Mouse (Mus musculus) heart, adult 9 months (tissue): Measurements from ENCODE around the gene Psmg1.

Experiments used
- DNase-seq, 2 experiments: peaks; one replicate each; pipeline ENCODE4 v3.0.0; 2022; ENCODE audit warnings: low spot score in 2 of 2

The Psmg1 gene

DNA sequence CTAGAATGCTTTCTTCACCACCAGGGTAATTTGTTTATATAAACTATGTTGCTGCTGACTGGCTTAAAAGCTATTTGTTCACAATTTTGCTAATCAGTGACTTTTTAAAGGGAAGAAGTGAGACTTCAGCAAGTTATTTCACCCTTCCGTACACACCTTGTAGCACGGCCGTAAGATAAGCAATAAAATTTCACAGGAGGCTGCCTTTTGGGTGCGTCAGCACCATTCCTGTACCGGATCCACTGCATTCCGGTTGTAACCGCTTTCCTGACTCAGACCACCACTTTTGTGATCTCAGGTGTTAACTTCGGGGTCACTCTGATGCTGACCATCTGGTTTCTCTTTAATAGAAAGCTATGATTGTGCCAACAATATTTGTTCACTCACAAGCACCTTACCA is 32.7 kb downstream of the Psmg1 start:
- no peak for DNase-seq

DNA sequence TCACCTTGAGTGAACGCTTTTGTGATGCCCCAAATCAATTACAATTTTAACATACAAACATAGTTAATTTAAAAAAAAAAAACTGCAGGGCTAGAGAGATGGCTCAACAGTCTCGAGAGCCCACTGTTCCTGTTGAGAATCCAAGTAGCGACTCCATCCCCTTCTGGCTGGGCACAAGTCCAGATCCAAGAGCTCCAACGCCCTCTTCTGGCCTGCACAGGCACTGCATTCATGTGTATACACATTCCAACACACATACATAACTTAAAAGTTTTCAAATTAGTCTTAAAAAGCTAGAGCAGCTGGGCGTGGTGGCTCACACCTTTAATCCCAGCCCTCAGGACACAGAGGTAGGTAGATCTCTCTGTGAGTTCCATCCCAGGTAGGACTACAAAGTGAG is 34.1 kb downstream of the Psmg1 start:
- DNase-seq = no peak

DNA sequence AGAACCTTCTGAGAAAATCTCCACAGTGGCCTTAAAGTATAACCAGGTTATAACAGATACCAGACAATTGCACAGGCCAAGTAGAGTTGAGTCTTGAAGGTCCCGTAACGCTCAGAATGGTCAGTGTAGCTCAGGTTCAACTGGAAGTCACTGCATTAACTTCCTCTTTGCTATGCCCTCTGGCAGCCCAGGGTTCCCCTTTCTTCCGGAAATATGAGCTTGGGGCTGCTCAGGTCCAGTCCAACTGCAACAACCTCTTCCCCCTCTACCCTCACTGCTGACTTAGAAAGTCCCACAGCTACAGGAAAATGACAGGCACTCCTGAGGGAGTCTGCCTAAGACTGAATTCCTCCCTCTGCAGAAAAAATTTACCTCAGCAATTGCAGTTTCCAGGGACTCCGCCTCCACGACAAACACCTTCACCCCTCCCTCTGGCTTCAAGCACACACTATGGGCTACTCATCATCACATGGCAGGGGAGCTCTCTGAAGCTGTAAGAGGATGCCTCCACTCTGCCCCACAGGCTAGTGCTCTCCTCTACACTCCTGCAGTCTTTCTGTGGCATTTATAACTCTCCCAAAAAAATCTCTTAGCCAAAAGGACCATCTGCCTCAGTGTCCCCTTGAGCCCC is 34.9 kb downstream of the Psmg1 start:
- no peak for DNase-seq

GRCm38 (mm10) chr16:95954341-95954740 is 36.4 kb downstream of the Psmg1 start:
- no peak for DNase-seq

DNA sequence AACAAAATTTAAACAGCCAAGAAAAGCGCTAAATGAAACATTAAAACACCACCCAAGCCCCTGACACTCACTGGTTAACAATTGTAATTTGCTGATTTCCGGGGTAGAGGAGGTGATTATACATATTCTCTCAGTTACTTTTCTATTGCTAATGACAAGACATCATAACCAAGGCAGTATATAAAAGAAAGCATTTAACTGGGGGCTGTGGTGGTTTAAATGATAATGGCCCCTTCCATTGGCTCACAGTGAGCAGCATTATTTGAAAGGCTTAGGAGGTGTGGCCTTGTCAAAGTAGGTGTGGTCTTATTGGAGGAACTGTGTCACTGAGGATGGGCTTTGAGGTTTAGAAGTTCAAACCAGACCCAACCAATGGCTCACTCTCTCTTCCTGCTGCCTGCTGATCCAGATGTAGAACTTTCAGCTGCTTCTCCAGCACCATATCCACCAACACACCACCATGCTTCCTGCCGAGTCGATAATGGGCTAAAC is 37.6 kb downstream of the Psmg1 start:
- DNase-seq = no peak

DNA sequence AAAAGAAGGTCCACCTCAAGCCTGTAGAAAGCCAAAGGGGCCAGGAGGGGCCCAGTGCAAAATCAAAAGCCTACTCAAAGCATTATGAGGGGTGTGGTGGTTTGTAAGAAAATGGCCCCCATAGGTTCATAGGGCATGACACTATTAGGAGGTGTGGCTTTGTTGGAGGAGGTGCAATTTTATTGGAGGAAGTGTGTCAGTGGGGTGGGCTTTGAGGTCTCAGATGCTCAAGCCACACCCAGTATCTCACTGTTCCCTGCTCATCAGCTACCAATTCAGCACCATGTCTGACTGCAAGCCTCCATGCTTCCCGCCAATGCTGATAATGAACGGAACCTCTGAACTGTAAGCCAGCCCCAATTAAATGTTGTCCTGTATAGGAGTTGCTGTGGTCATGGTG is 39.3 kb downstream of the Psmg1 start:
- DNase-seq = no peak

DNA sequence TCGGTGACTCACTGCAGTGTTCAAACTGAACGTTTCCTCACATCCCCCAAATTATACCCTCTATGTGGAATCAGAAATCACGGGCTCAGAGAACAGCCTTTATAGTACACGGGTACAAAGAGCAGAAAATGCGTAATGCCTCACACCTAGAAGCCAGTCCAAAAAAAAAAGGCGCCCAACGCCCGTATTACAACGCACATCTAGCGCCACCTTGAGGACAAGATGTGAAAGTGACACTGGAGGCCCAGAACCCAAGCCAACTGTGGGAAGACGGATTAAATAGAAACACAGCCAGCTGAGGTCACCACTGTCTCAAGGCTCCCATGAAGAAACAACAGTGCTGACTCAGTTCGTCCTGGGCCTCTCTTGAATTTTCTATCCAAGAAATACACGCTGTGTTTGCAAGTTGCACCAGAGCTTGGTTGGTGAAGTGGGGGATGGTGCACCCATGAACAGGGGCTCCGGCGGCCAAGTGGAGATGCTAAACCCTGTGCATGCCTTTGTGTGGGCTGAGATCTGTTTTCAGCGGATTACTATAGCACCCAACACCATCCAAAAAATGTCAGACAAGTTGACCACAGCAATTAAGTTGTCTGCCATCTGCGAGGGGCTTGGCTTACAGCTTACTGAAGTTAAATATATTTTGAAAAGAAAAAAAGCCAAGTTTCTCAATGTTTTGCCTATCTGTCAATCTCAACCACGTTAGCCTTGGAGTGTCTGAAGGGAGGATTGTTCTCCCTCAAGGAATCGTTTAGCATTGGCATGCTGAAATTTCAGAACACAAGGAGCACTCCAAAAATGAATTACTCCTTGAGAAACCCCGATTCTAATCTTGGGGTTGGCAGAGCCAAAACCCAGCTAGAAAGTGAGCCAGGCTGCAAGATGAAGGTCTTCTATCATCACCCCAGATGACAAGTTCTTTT is 45.1 kb downstream of the Psmg1 start:
- DNase-seq = peak; percentile 80 to 88

DNA sequence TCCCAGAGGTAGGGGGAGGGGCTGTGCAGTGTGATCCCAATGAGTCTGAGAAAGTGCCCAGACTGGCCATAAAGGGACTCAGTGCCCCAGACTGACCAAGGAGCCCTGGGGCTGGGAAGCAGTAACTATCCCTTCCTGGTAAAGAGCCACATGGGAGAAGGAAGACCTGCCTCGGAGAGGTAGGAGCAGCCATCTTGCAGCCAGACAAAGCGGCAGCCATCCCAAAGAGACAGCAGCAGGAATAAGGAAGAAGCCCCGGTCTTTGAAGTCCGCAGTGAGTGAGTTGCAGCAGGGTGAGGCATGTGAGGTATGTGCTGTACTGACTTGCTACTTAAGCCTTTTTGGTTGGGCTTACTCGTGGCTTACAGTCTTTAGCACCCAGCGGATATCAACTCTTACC is 47.6 kb downstream of the Psmg1 start:
- no peak for DNase-seq

GRCm38 (mm10) chr16:95941575-95941974 is 49.2 kb downstream of the Psmg1 start:
- no peak for DNase-seq

DNA sequence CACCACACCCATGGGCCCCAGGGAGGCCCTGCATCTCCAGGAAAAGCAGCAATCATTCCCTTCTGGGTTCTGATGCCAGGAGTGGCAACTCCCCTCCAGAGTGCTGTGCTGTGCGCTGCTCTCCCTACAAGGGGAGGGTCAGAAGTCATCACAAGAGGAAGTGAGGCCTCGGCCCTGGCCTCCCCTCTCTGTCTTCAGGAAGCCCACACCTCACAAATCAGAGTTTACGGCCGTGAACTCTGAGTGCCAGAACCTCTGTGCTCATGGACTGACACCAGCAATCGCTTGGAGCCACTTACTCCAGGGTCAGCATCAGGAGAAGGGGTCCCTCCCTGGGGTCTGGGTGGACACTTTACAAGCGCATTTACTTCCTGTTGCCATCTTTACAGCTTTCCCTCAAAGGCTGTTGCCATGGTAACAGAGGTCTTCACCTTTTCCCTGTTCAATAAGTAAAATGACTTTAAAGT is 55.2 kb downstream of the Psmg1 start:
- peak; percentile 21 to 22 for DNase-seq

DNA sequence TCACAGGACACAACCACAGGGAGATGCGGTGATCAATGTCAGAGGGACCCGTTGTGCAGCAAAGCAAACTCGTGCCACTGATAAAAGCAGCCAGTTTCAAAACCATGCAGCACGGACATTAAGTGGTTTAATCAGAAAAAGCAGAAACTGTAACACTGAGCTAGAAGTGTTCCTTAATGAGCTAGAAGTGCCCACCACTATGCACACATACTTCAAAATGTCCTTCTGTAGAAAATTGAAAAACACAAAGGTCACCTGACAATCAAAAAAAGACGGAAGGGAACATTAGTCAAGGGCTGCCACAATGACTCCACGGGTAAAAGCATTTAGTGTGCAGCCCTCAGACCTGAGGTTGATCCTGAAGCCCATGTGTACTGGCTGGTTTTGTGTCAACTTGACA is 57.9 kb downstream of the Psmg1 start:
- DNase-seq = no peak

DNA sequence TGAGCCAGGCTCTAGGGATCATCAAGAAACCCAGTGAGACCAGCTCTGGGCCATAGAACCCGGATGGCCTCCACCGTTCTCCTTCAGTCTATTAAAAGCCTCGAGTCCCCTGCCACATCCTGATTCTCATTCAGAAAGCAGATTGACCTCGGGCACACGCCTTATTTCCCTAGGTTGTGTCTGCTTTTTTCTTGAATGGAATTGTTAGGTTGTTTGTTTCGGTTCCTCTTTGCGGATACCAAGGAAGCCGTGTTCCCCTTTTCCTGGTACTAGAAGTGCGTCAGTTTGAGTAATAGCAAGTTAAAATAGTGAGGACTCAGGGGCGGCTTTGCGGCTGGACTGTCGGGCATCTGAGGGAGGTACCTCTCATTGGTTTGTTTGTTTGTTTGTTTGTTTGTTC is 59.3 kb downstream of the Psmg1 start:
- DNase-seq = peak; percentile 40 to 68
